Mouse (Mus musculus) left cerebral cortex, postnatal 4 days (tissue): ENCODE results near the gene Sorbs2. TPM values are rescaled to one million over a fixed set of nuclear protein-coding genes. Genes with fewer than 3 reads are reported as not detected.

Experiments
- DNase-seq: peaks from one replicate; pipeline ENCODE4 v3.0.0-alpha.2; 2022
- intact Hi-C: fragments of 180-260 bp; cut with DNase I; formaldehyde crosslinking; loops from one replicate; pipeline ENCODE4 v1.15.1; 2025
- total RNA-seq, 2 experiments: library from RNA; stranded (reverse); gene quantifications; 2 replicates each; pipeline ENCODE4 v1.2.3; 2021

Gene Sorbs2
- total RNA-seq = 100 to 1,000 TPM; 125 to 130 TPM

DNA sequence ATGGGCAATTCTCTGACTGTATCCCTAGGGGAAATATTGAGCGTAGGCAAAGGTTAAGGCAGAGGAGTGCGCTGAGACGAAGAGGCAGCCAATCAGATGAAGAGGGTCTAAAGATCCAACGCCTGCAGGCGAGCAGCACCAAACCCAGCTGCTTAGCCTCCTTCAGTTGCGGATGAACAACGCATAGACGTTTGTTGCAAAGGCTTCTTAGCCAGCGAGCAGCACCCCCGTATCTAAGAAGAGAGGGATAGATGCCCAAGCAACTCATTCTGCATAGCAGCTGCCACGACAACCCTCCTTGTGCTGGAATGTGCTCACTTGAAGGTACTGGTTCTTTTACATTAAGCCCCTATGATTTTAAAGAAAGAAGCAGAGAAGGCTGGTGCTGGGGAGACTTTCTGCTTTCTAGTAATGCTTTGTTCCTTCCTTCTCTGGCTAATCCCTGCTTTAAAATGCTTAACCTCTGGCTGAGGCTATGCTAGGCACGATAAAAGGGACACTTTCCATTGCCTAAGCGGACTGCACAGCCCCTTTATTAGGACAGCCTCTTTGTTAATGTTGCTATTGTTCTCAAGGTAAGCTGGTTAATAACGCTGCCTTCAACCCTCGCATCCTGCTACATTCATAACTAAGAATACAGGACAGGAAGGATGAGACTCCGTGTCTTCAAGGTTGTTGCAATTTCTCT lies at the start of gene Sorbs2:
TSS of gene Sorbs2 (plus strand) at position 155 of the 688 bp plus-strand sequence.
- DNase-seq = peak; percentile 41
- intact Hi-C loops = no loop called here

DNA sequence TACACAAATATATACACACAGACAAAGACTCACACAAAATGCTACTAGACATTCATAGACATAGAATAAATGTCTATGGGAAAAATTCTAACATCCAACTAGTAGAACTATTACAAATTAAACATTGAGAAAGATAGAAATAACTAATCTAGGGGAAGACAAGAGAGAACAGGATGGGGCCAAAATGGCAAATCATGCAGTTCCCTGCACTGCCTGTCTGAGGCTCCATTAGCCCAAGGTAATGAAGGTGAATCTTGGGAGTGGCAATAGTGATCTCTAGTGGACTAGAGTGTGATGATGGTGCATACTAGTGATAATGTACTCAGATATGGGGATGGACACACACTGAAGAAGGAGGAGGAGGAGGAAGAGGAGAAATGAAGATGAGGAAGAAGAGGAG lies 49.7 kb upstream of the Sorbs2 start:
- DNase-seq = no peak
- intact Hi-C loops = no loop called here

- no peak for DNase-seq
- intact Hi-C loops = no loop called here
Observed at GRCm38 (mm10) chr8:45469006-45469405, 38.6 kb upstream of the Sorbs2 start.

DNA sequence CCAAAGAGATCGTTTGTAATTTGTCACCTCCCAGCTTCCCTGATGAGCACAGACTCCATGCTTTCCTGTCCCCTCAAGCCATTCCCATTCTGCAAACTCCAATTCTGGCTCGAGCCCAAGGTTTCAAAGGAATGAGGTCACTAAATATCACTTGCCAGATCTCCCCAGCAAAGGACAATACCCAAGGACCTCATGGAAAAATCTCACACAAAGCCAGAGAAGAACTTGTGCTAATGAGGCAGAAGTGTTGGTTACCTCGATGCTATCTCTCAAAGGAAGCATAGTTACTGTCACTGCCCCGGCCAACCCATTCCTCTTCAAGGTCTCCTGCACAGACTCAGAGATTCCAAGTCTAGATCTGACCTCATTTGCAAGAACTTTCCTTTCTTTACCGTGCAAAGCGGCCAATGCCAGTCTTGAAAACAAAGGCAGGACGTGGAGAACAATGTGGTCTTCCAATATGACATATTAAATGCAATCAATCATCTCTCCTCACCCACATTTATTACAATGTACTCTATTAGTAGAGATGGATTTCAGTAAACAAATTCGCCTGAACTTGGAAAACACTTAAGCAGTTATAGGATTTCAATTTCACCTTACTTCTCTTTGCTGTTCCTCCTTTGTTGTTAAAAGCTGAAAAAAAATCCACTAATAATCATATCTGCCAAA lies 37.9 kb upstream of the Sorbs2 start:
- DNase-seq = peak; percentile 38
- intact Hi-C loops = no loop called here

GRCm38 (mm10) chr8:45480886-45481285 lies 26.7 kb upstream of the Sorbs2 start:
- intact Hi-C loops = no loop called here
- no peak for DNase-seq

DNA sequence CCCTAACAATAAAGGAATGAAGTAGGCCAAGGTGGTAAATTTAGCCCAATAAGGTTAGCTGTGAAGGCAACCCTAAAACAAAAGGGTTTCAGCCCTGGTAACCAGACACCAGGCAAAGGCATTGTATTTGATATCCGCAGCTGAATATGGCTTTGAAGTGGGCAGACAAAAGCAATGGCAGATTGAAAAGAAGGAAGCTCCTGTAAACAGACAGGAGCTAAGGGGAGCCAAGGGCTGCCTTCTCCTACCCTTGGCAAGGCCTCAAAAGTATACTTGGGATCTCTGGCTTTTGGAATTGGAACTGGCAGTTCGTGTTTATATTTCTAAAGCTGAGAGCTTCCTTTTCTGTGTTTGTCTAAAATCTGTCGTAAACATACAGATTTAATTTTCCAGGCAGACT lies 21.3 kb upstream of the Sorbs2 start:
- intact Hi-C loops = no loop called here
- no peak for DNase-seq

DNA sequence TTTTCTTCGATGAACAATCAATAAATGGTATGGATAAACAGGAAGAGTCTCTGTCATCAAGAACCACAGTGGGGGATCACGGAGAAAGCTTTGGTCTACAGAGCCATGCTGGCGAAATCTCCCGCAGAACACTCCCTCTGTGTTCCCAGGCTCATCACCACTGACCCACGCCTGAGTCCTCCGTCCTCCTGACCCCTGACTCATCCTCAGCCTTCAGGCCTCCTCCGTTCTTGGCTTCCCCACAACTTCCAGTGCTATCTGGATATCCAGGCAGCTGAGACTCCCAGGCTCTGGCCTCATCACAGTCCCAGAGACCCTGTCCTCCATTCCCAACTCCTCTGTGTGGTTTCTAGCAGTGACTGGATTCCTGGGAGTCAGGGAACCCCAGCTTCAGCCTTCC lies 3.6 kb upstream of the Sorbs2 start:
- no peak for DNase-seq
- intact Hi-C loops = no loop called here

GRCm38 (mm10) chr8:45506376-45506775 lies 1.2 kb upstream of the Sorbs2 start:
- DNase-seq = no peak
- intact Hi-C loops = no loop called here

- intact Hi-C loops = no loop called here
- DNase-seq = no peak
Observed at GRCm38 (mm10) chr8:45507277-45507633, 333 bp upstream of the Sorbs2 start.

- no peak for DNase-seq
- intact Hi-C loops = no loop called here
Observed at GRCm38 (mm10) chr8:45508521-45509104, 1.0 kb downstream of the Sorbs2 start.

DNA sequence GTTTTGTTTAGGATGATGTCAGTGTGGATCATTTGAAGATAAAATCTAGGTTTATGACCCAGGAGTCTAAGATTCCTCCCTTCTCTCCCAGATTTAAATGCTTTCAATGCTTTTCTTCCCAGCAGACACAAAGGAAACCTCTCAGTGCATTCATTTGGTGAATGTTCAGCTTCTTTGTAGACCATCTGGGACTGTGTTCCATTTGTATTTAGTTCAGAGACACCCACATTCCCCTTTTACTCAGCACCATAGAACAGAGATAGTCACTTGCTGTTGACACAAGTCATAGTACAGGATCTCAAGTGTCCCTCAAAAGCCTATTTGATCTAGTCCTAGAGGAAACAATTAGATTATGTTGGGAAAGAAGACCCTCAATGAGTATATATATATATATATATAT lies 4.8 kb downstream of the Sorbs2 start:
- DNase-seq = no peak
- intact Hi-C loops = loop anchor here (2.0 kb wide), 1 partner anchor 22 kb away; no protein-coding TSS in a partner anchor

GRCm38 (mm10) chr8:45521595-45521994 lies 14.0 kb downstream of the Sorbs2 start:
- DNase-seq = no peak
- intact Hi-C loops = no loop called here

DNA sequence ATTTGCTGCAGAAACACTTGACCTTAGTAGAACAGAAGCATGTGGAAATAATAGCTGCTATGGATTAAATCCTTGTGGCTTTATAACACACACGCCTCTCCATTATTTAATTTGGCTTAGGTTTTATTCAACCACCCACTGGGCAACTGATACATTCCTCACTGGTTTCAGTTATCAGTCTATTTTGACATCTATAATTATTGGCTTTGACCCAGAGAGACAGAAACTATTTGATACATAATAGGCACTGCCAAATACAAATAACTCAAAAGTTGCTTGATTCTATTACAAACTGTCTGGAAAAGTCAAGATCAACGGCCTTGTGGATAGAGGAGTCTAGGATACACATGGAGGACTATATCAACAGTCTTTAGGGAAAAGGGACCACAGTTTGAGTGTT lies 20.1 kb downstream of the Sorbs2 start:
- DNase-seq = no peak
- intact Hi-C loops = no loop called here

DNA sequence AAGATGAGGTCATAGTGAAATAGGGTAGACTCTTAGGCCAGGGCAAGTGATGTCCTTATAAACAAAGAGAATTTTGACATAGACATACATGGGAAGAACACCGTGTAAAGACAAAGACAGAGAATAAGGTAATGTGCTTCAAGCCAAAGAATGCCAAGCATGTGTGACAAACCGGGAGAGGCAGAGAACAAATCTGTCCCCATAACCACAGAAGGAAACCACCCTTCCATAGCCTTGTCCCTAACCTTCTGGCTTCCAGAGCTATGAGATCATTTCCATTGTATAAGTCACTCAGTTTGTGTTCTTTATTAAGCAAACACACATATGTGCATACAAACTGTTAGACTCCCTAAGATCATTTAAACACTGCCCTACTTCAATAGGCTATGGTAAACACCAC lies 21.3 kb downstream of the Sorbs2 start:
- intact Hi-C loops = no loop called here
- DNase-seq = no peak

DNA sequence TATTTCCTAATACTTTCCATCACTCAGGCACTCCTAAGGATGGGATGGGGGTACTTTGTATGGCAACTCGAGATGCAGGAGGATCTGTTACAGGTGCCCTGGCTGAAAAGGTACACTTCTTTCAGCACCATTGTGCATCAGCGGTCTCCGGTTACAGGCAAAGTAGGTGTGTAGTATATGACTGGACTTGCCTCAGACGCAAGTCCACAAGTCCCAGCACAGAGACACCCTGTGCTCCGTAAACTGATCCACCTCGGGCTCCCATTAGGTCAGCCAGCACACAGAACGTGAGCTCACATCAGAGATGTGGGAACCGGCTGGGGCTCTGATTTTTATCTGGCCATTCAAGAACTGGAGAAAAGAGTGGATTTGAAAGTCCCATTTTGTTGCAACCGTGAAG lies 29.0 kb downstream of the Sorbs2 start:
- intact Hi-C loops = no loop called here
- DNase-seq = no peak

DNA sequence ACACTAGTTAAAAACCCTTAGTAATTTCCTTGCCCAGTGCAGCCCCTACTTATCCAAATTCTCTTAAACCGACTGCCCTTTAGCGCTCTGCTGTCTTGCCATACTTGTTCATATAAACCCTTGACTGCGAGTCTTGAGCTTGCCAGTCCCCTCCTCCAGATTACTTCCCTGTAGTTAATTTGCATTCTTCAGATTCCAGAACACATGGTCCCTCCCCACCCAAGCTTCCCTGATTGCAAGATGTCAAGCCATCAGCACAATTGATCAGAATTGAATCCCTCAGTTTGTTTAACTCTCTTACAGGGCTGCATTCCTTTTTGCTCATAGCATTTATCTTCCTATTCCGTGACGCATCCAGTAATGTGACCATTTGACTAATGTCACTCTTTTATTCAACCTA lies 32.9 kb downstream of the Sorbs2 start:
- no peak for DNase-seq
- intact Hi-C loops = no loop called here

- intact Hi-C loops = no loop called here
- no peak for DNase-seq
Observed at GRCm38 (mm10) chr8:45552175-45552574, 44.6 kb downstream of the Sorbs2 start.

DNA sequence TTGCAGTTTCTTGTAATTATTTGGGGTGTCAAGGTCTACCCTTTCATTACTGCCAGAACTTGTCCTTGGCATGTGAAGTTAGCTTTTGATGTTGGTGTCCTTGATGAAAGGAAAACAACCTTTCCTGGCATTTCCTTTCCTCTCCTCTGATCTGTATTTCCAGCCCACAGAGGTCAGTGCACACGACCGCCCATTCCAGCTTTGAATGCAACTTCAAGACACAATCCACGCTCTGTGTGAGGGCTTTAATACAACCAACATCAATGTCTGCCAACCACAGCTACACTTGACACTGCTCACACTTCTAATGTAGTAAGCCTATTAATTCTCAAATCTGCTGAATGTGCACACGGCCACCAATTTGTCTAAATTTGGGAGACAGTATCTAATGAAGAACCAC lies 47.0 kb downstream of the Sorbs2 start:
- intact Hi-C loops = no loop called here

DNA sequence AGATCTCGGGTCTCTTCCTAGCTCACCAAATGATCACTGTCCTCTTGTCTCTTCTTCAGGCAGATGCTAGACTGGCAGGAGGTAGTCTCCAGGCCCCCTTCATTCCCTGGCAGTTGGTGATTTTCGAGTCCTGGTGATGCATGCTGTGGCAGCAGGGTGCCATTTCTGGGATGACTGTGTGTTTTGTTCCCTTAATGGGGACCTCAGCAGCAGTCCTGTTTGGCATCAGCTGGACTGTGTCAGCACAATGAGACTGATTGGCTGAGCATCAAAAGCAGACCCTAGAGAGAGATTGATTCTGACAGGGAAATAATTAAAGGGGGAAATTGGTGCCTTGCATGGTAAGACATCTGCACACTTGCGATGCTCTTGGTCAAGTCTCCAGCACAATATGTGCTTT lies 50.3 kb downstream of the Sorbs2 start:
- peak; percentile 86 for DNase-seq
- intact Hi-C loops = no loop called here

More for the DNA sequence above, 47.0 kb downstream of the Sorbs2 start:
- DNase-seq = no peak

DNA sequence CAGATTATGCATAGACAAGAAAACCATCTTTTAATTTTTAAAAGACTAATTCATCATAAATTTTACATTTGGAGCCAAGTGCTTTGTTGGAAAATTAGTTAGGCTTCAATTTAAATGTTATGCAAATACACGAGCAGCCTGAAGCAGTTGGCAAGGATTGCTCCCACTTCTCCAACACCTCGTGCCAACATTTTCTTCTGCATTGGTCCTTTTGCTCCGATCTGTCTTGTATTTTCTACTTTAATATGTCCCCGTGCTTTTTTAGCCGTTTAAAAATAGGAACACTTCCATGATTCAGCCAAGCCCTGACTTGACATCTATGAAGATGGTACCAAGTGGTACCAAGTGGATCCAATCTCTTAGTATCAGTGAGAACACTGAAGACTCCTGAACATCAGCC lies 50.8 kb downstream of the Sorbs2 start:
- intact Hi-C loops = no loop called here
- DNase-seq = peak; percentile 31

GRCm38 (mm10) chr8:45559176-45559820 lies 51.7 kb downstream of the Sorbs2 start:
- no peak for DNase-seq
- intact Hi-C loops = no loop called here

DNA sequence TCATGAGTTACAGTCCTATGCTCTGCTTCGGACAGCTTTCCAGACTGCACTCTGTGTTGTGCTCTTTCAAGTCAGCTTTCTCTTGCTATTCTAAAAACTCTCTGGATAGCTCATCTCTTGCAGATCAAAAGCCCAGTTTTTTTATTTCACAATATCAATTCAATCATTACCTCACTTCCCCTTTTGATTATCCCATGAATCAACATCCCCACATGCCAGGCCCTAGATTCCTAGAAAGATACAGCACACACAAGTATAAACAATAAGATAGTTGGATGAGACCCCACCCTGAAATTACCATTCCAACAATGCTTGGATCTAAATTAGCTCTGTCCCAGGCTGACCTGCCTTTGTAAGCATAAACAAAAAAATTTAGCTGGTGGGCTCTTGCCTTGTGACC lies 57.6 kb downstream of the Sorbs2 start:
- DNase-seq = no peak
- intact Hi-C loops = no loop called here
